Mouse (Mus musculus) heart, postnatal 25 days (tissue): Measurements from ENCODE around the gene Grid2ip. TPM values are rescaled to one million over a fixed set of nuclear protein-coding genes. Genes with fewer than 3 reads are reported as not detected.
"Not testable (repeated sequence)": the region's sequence is repeated elsewhere in the genome, so short reads cannot be mapped to it uniquely, and the experiment has no call there.

Experiments
- DNase-seq: peaks from one replicate; pipeline ENCODE4 v3.0.0; 2022; ENCODE audit warnings: low spot score
- intact Hi-C: fragments of 180-260 bp; cut with DNase I; formaldehyde crosslinking; loops from one replicate; pipeline ENCODE4 v1.15.1; 2025
- total RNA-seq, 2 experiments: library from RNA; stranded (reverse); gene quantifications; 2 replicates each; pipeline ENCODE4 v1.2.3; 2021

Gene Grid2ip
- total RNA-seq, 2 experiments from 2014 or later: not detected

GRCm38 (mm10) chr5:143360000-143360399 is 2.9 kb downstream of the Grid2ip start:
- intact Hi-C loops: no loop called here
- no peak for DNase-seq

- DNase-seq: no peak
- intact Hi-C loops: no loop called here
Observed at GRCm38 (mm10) chr5:143361428-143361827, 4.3 kb downstream of the Grid2ip start.

- no peak for DNase-seq
- intact Hi-C loops: no loop called here
Observed at GRCm38 (mm10) chr5:143363678-143364615, 6.8 kb downstream of the Grid2ip start.

DNA sequence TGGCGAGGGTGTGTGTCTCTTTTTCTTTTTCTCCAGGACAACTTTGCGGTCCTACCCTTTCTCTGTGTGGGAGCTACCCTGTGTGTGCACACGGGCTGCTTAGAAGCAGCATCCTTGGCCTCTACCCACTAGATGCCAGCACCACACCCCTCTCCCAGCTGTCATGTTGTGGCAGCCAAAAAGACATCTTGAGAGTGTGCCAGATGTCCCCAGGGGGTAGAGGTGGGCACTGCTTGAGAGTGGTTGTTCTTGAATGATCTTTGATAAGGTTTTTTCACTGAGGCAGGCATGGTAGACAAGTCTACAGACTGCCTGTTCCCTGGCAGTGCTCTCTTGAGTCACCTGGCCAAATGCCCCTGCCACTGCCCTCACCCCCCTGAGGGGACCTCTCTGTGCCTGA is 10.8 kb downstream of the Grid2ip start:
- intact Hi-C loops: no loop called here
- DNase-seq: no peak

DNA sequence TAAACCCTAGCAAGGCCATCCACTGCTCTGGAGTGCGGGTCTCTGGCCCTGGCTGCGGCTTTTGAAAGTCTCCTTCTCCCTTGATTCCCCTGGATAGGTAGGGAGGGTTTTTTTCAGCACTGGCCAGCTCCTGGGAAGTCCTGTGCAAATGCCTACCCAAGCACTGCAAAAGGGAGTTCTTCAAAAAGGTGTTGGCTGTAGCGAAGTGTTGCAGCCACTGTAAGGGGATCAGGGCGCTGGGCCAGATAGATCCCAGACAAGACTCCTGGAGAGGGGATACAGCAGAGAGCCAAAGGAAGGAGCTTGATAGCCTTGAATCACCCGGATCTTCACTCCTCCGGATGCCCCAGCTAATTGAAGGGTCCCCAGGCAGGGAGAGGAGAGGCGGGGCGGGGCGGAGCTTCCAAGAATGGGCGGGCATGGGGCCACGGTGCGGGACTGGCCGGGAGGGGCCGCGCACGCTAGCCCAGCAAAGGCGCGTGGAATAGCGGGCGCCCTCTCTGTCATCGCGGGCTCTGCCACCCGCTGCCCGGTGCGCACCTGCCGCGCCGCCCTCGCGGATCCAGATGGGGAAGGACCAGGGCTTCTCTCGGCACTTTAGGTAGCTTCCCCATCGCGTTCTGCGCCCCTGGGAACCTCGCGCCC is 12.6 kb downstream of the Grid2ip start:
- intact Hi-C loops: no loop called here
- no peak for DNase-seq

DNA sequence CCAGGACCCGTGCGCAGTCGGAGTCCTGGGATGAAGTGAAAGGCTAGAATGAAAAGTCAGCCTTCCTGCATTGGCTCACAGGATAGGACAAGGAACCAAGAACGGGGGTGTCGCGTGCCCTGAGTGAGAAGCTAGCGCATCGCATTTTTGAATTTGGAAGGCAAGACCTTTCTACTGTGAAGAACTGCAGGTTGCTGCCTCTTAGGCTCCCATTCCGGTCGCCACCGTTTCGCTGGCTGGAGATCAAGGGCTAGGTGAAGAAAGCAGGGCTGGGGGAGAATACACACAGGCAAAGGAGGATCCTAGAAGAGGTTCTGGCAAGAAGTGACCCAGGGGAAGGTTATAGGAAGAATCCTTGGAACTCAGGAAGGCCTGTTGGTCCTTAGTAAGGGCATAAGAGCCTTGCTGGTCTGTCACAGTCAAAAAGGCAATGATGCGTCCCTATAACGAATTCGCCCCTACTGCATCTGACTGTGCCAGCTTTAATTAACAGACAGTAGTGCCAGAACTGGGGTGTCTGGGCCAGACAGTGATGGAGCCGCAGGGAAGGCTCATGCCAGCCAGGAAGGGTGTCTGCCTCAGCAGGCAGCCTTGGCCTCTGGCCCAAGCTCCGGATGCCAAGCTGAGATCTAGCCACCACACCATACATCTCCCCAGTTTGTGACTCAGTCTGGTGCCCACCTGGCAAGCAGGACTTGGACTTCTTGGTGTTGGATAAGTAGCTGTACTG is 13.4 kb downstream of the Grid2ip start:
- no peak for DNase-seq
- intact Hi-C loops: no loop called here

GRCm38 (mm10) chr5:143371146-143371510 is 14.0 kb downstream of the Grid2ip start:
- DNase-seq: no peak
- intact Hi-C loops: no loop called here

DNA sequence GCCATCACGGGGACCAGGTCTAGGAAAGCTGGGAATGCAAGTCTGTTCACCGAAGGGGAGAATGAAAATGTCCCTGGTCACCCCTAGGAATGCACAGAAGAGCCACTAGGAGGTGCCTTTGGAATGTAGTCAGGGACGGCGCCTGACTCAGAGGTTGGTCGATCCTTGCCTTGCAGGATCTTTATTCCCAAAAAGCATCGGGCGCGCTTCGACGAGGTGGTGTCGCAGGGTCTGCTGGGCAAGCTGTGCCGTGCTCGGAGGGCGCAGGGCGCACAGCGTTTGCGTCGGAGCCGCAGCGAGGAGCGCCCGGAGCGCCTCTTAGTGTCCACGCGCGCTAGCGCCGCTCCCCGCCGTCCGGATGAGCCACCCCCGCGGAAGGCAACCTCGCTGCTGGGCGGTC is 15.7 kb downstream of the Grid2ip start:
- intact Hi-C loops: no loop called here
- no peak for DNase-seq

GRCm38 (mm10) chr5:143375242-143375641 is 18.1 kb downstream of the Grid2ip start:
- intact Hi-C loops: loop anchor here (5.0 kb wide), 1 partner anchor 47 kb away; no protein-coding TSS in a partner anchor
- no peak for DNase-seq

DNA sequence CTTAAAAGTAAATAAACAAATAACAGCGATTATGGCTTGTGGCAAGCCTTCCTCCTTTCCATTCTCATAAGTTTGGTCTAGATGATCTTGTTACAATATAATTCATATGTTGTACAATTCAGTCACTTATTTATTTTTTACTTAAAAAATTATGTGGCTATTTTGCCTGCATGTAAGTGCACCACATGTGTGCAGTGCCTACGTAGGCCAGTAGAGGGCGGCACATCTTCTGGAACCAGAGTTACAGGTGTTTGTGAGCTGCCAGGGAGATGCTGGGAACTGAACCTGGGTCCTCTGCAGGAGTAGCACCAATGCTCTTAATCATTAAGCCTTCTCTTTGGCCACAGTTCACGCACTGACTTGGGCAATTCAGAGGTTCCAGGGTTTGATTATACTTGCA is 19.0 kb downstream of the Grid2ip start:
- no peak for DNase-seq

DNA sequence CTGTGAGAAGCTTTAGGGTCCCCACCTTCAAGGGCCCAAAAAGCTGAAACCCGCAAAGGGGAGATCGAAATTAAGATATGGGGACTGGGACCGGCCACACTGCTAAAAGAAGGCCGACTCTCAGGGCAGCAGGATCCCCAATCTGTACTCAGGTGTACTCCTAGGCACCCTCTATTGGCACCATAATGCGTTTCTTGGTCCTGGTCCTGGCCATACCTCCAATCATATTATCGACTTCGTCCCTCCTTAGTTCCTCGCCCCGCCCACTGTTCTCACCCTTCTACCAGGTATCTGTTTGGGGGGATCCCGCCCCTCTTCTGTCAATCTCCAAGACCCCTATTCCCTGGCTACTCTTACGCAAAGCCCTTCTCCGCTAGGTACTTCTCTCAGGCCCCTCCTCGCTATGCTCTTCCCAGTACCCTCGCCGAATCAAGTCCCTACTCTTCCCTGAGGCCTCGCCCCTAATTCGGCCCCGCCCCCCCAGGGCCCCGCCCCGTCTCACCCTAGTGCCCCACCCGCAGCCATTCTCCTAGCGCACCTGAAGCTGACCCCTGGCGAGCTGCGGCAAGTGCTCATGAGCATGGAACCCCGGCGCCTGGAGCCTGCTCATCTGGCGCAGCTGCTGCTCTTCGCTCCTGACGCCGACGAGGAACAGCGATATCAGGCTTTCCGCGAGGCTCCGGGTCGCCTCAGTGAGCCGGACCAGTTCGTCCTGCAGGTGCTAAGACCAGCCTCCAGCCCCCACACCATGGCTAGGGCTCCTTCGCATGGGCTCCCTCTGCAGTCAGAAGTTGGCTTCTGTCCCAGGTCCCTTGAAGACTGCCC is 29.9 kb downstream of the Grid2ip start:
- intact Hi-C loops: no loop called here
- no peak for DNase-seq

More for the DNA sequence above, 19.0 kb downstream of the Grid2ip start:
- intact Hi-C loops: loop anchor here (5.0 kb wide), 1 partner anchor 46 kb away; no protein-coding TSS in a partner anchor

GRCm38 (mm10) chr5:143394184-143394583 is 37.0 kb downstream of the Grid2ip start:
- no peak for DNase-seq
- intact Hi-C loops: no loop called here

DNA sequence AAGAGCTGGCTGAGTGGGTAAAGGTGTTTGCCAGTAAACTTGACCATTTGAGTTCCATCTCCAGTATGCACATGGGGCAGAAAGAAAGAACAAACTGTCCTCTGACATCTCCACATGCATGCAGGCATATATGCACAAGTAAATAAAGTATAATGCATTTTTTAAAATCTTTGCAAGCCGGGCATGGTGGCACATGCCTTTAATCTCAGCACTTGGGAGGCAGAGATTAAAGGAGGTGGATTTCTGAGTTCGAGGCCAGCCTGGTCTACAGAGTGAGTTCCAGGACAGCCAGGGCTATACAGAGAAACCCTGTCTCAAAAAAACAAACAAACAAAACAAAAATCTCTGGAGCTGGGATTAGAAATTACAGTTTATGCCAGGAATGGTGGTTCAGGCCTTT is 37.8 kb downstream of the Grid2ip start:
- DNase-seq, intact Hi-C loops: not testable (repeated sequence)

DNA sequence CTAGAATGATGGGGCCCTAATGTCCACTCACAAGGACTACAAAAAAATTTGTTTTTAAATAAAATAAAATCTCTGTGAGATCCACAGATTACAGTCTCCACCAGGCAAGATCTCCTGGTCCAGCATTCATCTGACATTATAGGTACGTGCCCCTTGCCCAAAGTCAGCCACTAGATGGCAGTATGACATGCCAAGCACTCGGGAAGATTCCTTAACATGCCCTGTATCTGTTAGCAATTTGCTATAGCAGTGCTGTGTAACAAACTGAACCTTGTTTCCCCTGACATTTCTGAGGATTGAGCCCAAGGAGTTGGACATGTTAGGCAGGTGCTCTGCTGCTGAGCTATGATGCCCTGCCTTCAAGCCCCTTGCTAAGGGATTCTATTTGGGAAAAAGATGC is 38.5 kb downstream of the Grid2ip start:
- intact Hi-C loops: no loop called here
- no peak for DNase-seq

DNA sequence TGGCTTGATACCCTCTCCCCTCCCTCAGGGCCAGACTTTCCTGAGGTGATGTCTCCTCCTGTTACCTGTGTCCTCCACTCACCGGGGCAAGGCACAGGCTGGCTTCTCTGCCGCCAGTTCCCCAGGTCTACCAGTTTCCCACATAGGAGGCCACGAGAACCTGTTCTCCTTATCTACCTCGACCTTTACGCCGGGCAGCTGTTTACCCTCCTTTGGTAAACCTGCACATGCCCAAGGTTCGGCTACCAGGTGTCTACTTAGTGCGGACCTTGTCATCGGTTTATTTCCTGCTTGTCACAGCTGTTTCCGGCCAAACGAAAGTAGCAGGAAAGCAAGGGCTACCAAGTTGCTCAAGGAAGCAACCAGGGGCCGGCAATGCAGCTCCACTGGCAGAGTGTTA is 43.4 kb downstream of the Grid2ip start:
- no peak for DNase-seq
- intact Hi-C loops: no loop called here

- intact Hi-C loops: no loop called here
- no peak for DNase-seq
Observed at GRCm38 (mm10) chr5:143401556-143401955, 44.4 kb downstream of the Grid2ip start.

- intact Hi-C loops: no loop called here
- DNase-seq: peak; percentile 85
Observed at GRCm38 (mm10) chr5:143403221-143404147, 46.3 kb downstream of the Grid2ip start, which contains the start of gene Kdelr2. Gene Kdelr2 (plus strand): TSS chr5:143403838.

DNA sequence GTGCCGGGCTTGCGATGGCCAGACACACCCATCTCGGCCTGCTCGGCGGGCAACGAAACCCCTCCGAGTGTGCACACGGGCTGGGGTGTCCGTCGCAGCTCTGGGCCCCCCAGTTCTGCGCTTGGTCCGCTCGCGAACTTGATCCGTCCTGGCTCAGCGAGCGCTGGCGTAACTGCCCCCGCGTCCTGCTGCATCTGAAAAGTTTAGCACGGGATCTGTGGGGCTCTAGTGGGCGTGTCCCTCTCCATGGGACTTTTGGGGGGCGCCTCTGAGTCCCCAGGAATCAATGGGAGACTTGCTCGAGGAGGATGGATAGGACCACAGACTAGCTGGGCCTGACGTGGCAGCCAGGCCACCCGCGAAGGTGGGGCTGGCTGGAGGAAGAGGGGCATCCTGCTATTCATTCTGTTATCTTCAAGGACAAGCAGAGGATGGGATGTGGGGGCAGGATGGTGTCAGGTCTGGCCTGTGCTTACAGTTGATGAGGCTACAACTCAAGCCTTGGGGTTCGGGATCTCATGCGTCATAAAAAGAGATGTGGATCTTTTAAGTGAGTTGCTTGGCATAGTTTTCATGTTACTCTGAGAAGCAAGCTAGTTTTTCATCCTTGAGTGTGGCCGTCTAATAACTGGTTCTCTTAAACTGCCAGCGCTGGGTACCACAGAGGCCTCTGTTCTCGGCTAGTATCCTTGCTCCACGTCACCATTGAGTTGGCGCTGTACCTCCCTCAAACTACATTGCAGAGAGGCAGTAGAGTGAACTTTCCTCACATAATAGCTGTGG is 47.2 kb downstream of the Grid2ip start:
- intact Hi-C loops: no loop called here
- no peak for DNase-seq
